Mouse (Mus musculus) neural tube, embryonic 15.5 days (tissue): ENCODE data around the gene Rgl2. TPM values are rescaled to one million over a fixed set of nuclear protein-coding genes. Genes with fewer than 3 reads are reported as not detected.

Source experiments
- microRNA-seq: library from miRNA; unstranded; fragments of <30 nt; microRNA quantifications from one replicate; pipeline ENCODE4, GENCODE M21; 2017
- polyA plus RNA-seq: library from polyadenylated mRNA; unstranded; fragments of >200 nt; fragmentation: Nextera tagmentation; extraction: Ambion mirVana; gene quantifications from 2 replicates; pipeline ENCODE4 v1.2.1, GENCODE M21; 2015

Gene Rgl2
- polyA plus RNA-seq, 1 experiment from 2014 or later, result 58.8 TPM

Small RNA genes lying within 50 kb of the gene (microRNA-seq; reads per million reads assigned to microRNA genes)
- gene Gm27740, result not detected

Other genes starting within 250 kb of the Rgl2 start
- gene Hnrnpm, start 242.7 kb upstream of the Rgl2 start, polyA plus RNA-seq, result 161 and 203 TPM in 2 replicates
- 77.4 and 81.5 TPM in 2 replicates for gene March2, start 210.9 kb upstream of the Rgl2 start, polyA plus RNA-seq
- gene Rab11b, start 169.0 kb upstream of the Rgl2 start, polyA plus RNA-seq, result 519 and 596 TPM in 2 replicates
- 21.6 and 23.3 TPM in 2 replicates for gene Angptl4, start 147.7 kb upstream of the Rgl2 start, polyA plus RNA-seq
- gene Kank3, start 119.0 kb upstream of the Rgl2 start, polyA plus RNA-seq, result 46.7 and 48.5 TPM in 2 replicates
- 534 and 619 TPM in 2 replicates for gene Rps28, start 105.0 kb upstream of the Rgl2 start, polyA plus RNA-seq
- gene Ndufa7, start 105.0 kb upstream of the Rgl2 start, polyA plus RNA-seq, result 515 and 564 TPM in 2 replicates
- gene Cd320, start 86.5 kb upstream of the Rgl2 start, polyA plus RNA-seq, result 53.9 and 56.1 TPM in 2 replicates
- gene Gm7029, start 55.7 kb upstream of the Rgl2 start, polyA plus RNA-seq, result not detected in 2 replicates
- 2.0 and 3.5 TPM in 2 replicates for gene Kifc1, start 38.9 kb upstream of the Rgl2 start, polyA plus RNA-seq
- 0.93 and 1.2 TPM in 2 replicates for gene Platr17, start 24.4 kb upstream of the Rgl2 start, polyA plus RNA-seq
- gene Daxx, start 20.1 kb upstream of the Rgl2 start, polyA plus RNA-seq, result 50.7 and 58.5 TPM in 2 replicates
- 35.3 and 51.3 TPM in 2 replicates for gene Tapbp, start 13.6 kb upstream of the Rgl2 start, polyA plus RNA-seq
- 13.7 and 15.8 TPM in 2 replicates for gene Zbtb22, start 13.6 kb upstream of the Rgl2 start, polyA plus RNA-seq
- gene Pfdn6, start 10.8 kb downstream of the Rgl2 start, polyA plus RNA-seq, result 173 and 183 TPM in 2 replicates
- gene Wdr46, start 11.1 kb downstream of the Rgl2 start, polyA plus RNA-seq, result 25.1 and 29.3 TPM in 2 replicates
- 11.9 and 13.1 TPM in 2 replicates for gene B3galt4, start 21.9 kb downstream of the Rgl2 start, polyA plus RNA-seq
- gene Vps52, start 26.3 kb downstream of the Rgl2 start, polyA plus RNA-seq, result 72.3 and 75.7 TPM in 2 replicates
- gene Rps18, start 26.5 kb downstream of the Rgl2 start, polyA plus RNA-seq, result 778 and 1,050 TPM in 2 replicates
- 19.8 and 88.0 TPM in 2 replicates for gene H2-K1, start 70.8 kb downstream of the Rgl2 start, polyA plus RNA-seq
- gene Ring1, start 95.1 kb downstream of the Rgl2 start, polyA plus RNA-seq, result 21.9 and 24.4 TPM in 2 replicates
- 68.4 and 71.4 TPM in 2 replicates for gene H2-Ke6, start 98.5 kb downstream of the Rgl2 start, polyA plus RNA-seq
- 167 and 170 TPM in 2 replicates for gene Slc39a7, start 102.1 kb downstream of the Rgl2 start, polyA plus RNA-seq
- 54.4 and 57.7 TPM in 2 replicates for gene Rxrb, start 102.3 kb downstream of the Rgl2 start, polyA plus RNA-seq
- 8.3 and 9.4 TPM in 2 replicates for gene Col11a2, start 109.9 kb downstream of the Rgl2 start, polyA plus RNA-seq
- gene H2-Oa, start 162.8 kb downstream of the Rgl2 start, polyA plus RNA-seq, result 0.19 and 2.5 TPM in 2 replicates
- gene H2-DMa, start 190.0 kb downstream of the Rgl2 start, polyA plus RNA-seq, result 19.8 and 31.3 TPM in 2 replicates
- 115 and 122 TPM in 2 replicates for gene Brd2, start 193.1 kb downstream of the Rgl2 start, polyA plus RNA-seq
- 0.17 and 5.5 TPM in 2 replicates for gene H2-DMb2, start 213.8 kb downstream of the Rgl2 start, polyA plus RNA-seq
- gene H2-DMb1, start 223.5 kb downstream of the Rgl2 start, polyA plus RNA-seq, result 0.29 and 4.2 TPM in 2 replicates